Mouse (Mus musculus) adrenal gland, postnatal 36 days (tissue): ENCODE data around the gene Gdf2. TPM values are rescaled to one million over a fixed set of nuclear protein-coding genes. Genes with fewer than 3 reads are reported as not detected.

Source experiments
- DNase-seq, 2 experiments: peaks; one replicate each; pipeline ENCODE4 v3.0.0; 2021; ENCODE audit warnings: mixed read lengths in 1 of 2
- total RNA-seq, 2 experiments: library from RNA; stranded (reverse); gene quantifications; 2 replicates each; pipeline ENCODE4 v1.2.3; 2021

Gdf2 gene
- total RNA-seq, 2 experiments from 2014 or later, result not detected

GRCm38 (mm10) chr14:33958186-33958585, 17.3 kb downstream of the Gdf2 start:
- no peak for DNase-seq

GRCm38 (mm10) chr14:33958841-33959240, 18.0 kb downstream of the Gdf2 start:
- no peak for DNase-seq

GRCm38 (mm10) chr14:33959341-33959740, 18.5 kb downstream of the Gdf2 start:
- DNase-seq, result peak; percentile 55 to 63

- no peak for DNase-seq
These were observed 24.8 kb downstream of the Gdf2 start for GRCm38 (mm10) chr14:33965675-33966074.

- peak; percentile 15 to 17 for DNase-seq
These were observed 31.8 kb downstream of the Gdf2 start for GRCm38 (mm10) chr14:33972679-33973078.

GRCm38 (mm10) chr14:33974752-33975151, 33.9 kb downstream of the Gdf2 start:
- DNase-seq, result no peak

GRCm38 (mm10) chr14:33977748-33978147, 36.9 kb downstream of the Gdf2 start:
- no peak for DNase-seq

GRCm38 (mm10) chr14:33978604-33979059, 37.8 kb downstream of the Gdf2 start, which contains the start of gene Zfp488:
TSS of gene Zfp488 (minus strand) at chr14:33978764.
- no peak for DNase-seq

- no peak for DNase-seq
These were observed 48.4 kb downstream of the Gdf2 start for GRCm38 (mm10) chr14:33989201-33989600.

- DNase-seq, result no peak
These were observed 51.1 kb downstream of the Gdf2 start for GRCm38 (mm10) chr14:33991971-33992370.

- no peak for DNase-seq
These were observed 52.2 kb downstream of the Gdf2 start for GRCm38 (mm10) chr14:33993051-33993450.

GRCm38 (mm10) chr14:33993521-33994289, 52.9 kb downstream of the Gdf2 start:
- no peak for DNase-seq

Other genes starting within 250 kb of the Gdf2 start
- 10 to 100 TPM; 12.8 to 13.4 TPM for gene Gdf10, start 17.5 kb upstream of the Gdf2 start, total RNA-seq
- not detected for gene Rbp3, start 13.0 kb downstream of the Gdf2 start, total RNA-seq
- not detected for gene Zfp488, start 37.7 kb downstream of the Gdf2 start, total RNA-seq
- gene Gm30083, start 74.1 kb downstream of the Gdf2 start, total RNA-seq, result not detected
- under 1 TPM in 1 of 2 experiments, not detected in 1; 0.17 TPM for gene Gm5460, start 75.7 kb downstream of the Gdf2 start, total RNA-seq
- not detected for gene Antxrl, start 111.7 kb downstream of the Gdf2 start, total RNA-seq
- 1 to 10 TPM; 2.8 to 3.5 TPM for gene Anxa8, start 144.9 kb downstream of the Gdf2 start, total RNA-seq
- not detected for gene A630023A22Rik, start 161.7 kb downstream of the Gdf2 start, total RNA-seq
- under 1 TPM; 0.13 to 0.20 TPM for gene Npy4r, start 211.4 kb downstream of the Gdf2 start, total RNA-seq